Mouse (Mus musculus): ENCODE measurements around the gene Mrpl22.

DNA sequence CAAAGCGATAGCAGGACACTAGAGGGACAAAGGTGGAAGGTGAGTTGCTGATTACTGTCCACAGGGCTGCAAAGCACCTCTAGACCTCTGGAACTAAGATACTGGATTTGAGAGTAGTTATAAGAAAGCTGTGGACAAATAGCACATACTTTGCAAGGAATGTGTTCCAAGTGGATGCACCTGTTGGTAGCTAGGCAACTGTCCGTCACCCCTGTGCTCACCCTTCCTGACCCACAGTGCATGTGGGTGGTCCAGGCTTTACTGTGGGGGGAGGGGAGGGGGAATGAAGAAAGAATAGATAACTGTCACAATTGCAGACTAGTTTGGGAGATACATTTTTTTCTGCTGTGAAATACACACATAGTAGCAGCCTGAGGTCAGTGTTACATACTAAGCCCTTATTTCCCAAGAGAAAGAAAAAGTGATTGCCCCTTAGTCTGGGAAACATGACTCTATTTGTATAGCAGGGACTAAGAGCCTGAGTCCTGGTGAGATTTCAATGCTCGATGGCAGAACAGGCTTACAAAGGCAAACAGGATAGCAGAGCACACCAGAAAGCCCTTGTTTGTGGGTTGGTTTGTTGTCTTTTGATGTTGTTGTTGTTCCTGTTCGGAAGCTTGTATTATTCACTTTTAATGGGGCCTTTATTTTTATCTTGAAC lies 22.5 kb downstream of the Mrpl22 start:
- TF ChIP-seq GATA1 (IDR thresholded peaks at IDR 0.05; ENCODE audit: borderline replicate concordance, low read length), result no peak
- TF ChIP-seq FLI1 (IDR thresholded peaks at IDR 0.05; ENCODE audit: low read length), result no peak
